Mouse (Mus musculus) neural tube, embryonic 11.5 days (tissue): ENCODE results near the gene Gm15517. TPM values are rescaled to one million over a fixed set of nuclear protein-coding genes. Genes with fewer than 3 reads are reported as not detected.
"Not testable (repeated sequence)": the region's sequence is repeated elsewhere in the genome, so short reads cannot be mapped to it uniquely, and the experiment has no call there.

Source experiments
- ATAC-seq: fragments of 200-750 bp; cut with Nextera tagmentation; 2 replicates; pipeline ENCODE4 v1.8.0; 2017; ENCODE audit warnings: moderate number of reproducible peaks, mild to moderate bottlenecking, moderate TSS enrichment, moderate library complexity; ENCODE audit not compliant: insufficient read depth, low FRiP score, low TSS enrichment
- DNase-seq: peaks from one replicate; pipeline ENCODE4 v3.0.0-alpha.2; 2015; ENCODE audit warnings: low spot score
- H3K27ac ChIP-seq: fragments of 300-500 bp; sonication (generic); 2 replicates; pipeline ENCODE4 v1.5.1; 2014; ENCODE audit warnings: low read depth, mild to moderate bottlenecking, low read length
- H3K27me3 ChIP-seq: fragments of 300-500 bp; sonication (generic); 2 replicates; pipeline ENCODE4 v1.6.1; 2014; ENCODE audit warnings: mild to moderate bottlenecking, low read length, mixed read lengths; ENCODE audit not compliant: control insufficient read depth, insufficient read depth
- H3K36me3 ChIP-seq: fragments of 300-500 bp; sonication (generic); 2 replicates; pipeline ENCODE4 v1.6.1; 2014; ENCODE audit warnings: mild to moderate bottlenecking, low read length, moderate library complexity, mixed read lengths; ENCODE audit not compliant: control insufficient read depth, insufficient read depth
- H3K4me1 ChIP-seq: fragments of 300-500 bp; sonication (generic); 2 replicates; pipeline ENCODE4 v1.6.1; 2014; ENCODE audit warnings: low read length, mixed read lengths; ENCODE audit not compliant: control insufficient read depth, insufficient read depth
- H3K4me2 ChIP-seq: fragments of 300-500 bp; sonication (generic); 2 replicates; pipeline ENCODE4 v1.6.1; 2014; ENCODE audit warnings: low read depth, mild to moderate bottlenecking, moderate library complexity
- H3K4me3 ChIP-seq: fragments of 300-500 bp; sonication (generic); 2 replicates; pipeline ENCODE4 v1.5.1; 2014; ENCODE audit warnings: low read depth, low read length
- H3K9ac ChIP-seq: fragments of 300-500 bp; sonication (generic); 2 replicates; pipeline ENCODE4 v1.6.1; 2014; ENCODE audit warnings: mild to moderate bottlenecking, low read length
- H3K9me3 ChIP-seq: fragments of 300-500 bp; sonication (generic); 2 replicates; pipeline ENCODE4 v1.6.1; 2016; ENCODE audit warnings: low read length; ENCODE audit not compliant: control insufficient read depth
- WGBS: fragments of 180-500 bp; shearing (Covaris S2); extraction: QIAGEN DNeasy Blood & Tissue Kit; methylation state at CpG from one replicate; pipeline ENCODE4 v1.1.7; 2014; 5-methylcytosine and 5-hydroxymethylcytosine counted together
- polyA plus RNA-seq: library from polyadenylated mRNA; unstranded; fragments of >200 nt; fragmentation: Nextera tagmentation; extraction: Ambion mirVana; gene quantifications from 2 replicates; pipeline ENCODE4 v1.2.1, GENCODE M21; 2014

Gm15517 gene
- polyA plus RNA-seq, 1 experiment from 2014 or later: not detected

DNA sequence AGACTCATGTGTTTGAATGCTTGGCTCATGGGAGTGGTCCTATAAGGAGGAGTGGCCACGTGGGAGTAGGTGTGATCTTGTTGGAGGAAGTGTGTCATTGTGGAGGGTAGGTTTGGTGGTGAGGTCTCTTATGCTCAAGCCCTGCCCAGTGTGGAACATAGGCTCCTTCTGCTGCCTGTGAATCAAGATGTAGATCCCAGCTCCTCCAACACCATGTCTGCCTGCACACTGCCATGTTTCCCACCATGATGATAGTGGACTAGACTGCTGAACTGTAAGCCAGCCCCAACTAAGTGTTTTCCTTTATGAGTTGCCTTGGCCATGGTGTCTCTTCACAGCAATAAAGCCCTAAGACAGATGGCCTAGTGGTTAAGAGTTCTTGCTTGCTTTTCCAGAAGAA lies 17.2 kb upstream of the Gm15517 start:
- H3K4me1 ChIP-seq: peaks cover 10% of the 10 kb centered on the region
- 53% methylated on average over 1 of the region's 1 CpGs for WGBS
- H3K9ac ChIP-seq: no peak overlapping the region
- no peak overlapping the region for H3K4me3 ChIP-seq
- no peak overlapping the region for H3K4me2 ChIP-seq
- DNase-seq (no peak), ATAC-seq (no peak)
- H3K36me3 ChIP-seq: peaks cover 2% of the 10 kb centered on the region
- no peaks in the 10 kb centered on the region for H3K27me3 ChIP-seq
- H3K27ac ChIP-seq: no peak overlapping the region
- H3K9me3 ChIP-seq: no peaks in the 10 kb centered on the region

DNA sequence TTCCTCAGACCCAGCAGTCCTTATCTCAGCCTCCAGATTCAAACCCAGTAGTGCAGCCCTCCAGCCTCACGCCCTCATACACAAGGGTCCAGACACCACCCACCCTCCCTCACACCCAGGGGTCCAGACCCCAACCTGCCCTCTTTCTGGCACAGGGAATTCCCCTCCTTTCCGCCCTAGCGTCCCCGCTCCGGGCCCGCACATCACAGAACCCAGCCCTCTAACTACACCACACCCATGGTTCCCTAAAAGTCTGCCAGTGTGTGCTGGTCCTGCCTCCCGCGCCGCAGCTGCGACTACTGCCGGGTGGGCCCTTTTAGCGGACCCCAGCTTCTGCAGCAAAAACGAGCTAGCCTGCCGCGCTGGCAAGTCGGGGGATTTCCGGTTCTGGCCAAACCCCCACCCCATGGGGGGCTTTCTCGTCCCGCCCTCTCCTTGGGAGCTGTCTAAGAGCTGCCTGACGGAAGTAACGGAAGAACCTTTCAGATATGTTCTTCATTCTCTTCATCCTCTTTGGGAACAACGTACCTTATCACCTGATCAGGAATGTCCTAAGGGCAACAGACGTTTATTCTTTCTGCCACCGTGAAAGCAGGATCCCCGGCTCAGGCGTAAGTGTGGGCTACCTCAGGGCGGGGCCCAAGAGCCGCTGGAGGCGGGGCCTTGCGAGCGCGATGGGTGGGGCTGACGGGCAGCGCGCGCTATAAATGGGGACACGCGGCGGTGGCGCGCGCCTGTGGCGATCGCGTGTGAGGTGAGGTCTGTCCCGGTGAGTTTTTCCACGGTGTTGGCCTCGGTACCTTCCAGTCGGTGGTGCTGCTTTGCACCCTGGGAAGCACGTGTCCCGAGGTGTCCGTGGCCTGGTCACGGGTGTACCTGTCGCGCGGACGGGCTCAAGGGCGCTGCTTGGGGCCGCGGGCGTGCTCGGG lies 14.9 kb upstream of the Gm15517 start, which contains the start of the genes 1700028J19Rik and 2410002F23Rik:
TSS of gene 1700028J19Rik (minus strand) at position 641 of the 929 bp plus-strand sequence.
TSS of gene 2410002F23Rik (plus strand) at position 668 of the 929 bp plus-strand sequence.
- peak within 1 kb of the TSS; percentile 84 for H3K27ac ChIP-seq
- peak; percentile 81 for ATAC-seq
- H3K4me1 ChIP-seq: peaks cover 10% of the 10 kb centered on the region
- H3K36me3 ChIP-seq: peaks cover 16% of the 10 kb centered on the region
- peak; percentile 93 for DNase-seq
- peak within 1 kb of the TSS; percentile 94 for H3K9ac ChIP-seq
- peak within 1 kb of the TSS; percentile 75 for H3K4me2 ChIP-seq
- no peaks in the 10 kb centered on the region for H3K27me3 ChIP-seq
- no peaks in the 10 kb centered on the region for H3K9me3 ChIP-seq
- WGBS: under 1% methylated on average over 62 of the region's 62 CpGs
- H3K4me3 ChIP-seq: peak within 1 kb of the TSS; percentile 90

DNA sequence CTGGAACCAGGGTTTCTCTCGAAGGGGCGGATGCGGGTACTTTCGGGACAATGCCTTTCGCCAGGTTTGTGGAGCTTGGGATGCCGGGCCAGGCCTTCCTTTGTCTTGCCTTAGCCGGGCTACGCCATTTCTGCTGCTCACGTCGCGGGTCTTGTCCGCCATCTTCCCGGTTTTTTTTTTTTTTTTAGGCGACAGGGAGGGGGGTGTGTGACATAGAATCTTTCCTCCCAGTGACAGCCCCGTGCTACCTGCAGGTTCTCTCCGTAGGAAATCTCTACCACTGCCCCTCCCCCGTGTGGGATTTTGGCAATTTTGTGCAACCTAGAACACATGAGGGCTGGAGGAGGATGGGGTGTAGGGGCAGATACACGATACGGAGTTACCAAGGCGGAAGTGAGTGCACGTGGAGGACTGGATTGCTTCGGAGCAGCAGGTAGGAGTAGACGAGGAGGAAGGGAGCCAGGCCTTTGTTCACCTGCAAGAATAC lies 14.2 kb upstream of the Gm15517 start:
- H3K27me3 ChIP-seq: no peaks in the 10 kb centered on the region
- under 1% methylated on average over 23 of the region's 23 CpGs for WGBS
- H3K4me2 ChIP-seq: peak overlapping the region; percentile 75
- peaks cover 16% of the 10 kb centered on the region for H3K36me3 ChIP-seq
- peak overlapping the region; percentile 90 for H3K4me3 ChIP-seq
- peaks cover 10% of the 10 kb centered on the region for H3K4me1 ChIP-seq
- peak overlapping the region; percentile 94 for H3K9ac ChIP-seq
- no peaks in the 10 kb centered on the region for H3K9me3 ChIP-seq
- peak; percentile 70 for DNase-seq
- ATAC-seq: peak; percentile 50
- H3K27ac ChIP-seq: peak overlapping the region; percentile 84

DNA sequence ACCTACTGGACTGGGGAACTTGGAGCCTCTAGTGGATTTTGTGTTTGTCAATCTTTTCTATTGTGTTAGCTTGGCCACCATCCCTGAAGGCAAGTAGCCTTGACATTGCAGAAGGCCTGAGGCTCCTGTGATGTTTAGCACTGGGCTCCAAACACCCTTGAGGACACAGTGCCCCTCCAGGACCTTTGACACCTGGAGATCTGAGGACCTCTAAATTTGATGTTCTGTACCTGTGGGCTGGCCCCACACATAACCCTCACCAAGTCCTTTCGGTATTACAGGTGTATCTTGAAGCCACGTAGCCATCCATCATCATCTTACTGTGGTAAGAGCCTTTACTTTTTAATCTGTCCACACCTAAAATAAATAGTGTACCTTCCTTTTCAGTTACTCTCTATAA lies 13.3 kb upstream of the Gm15517 start:
- 94% methylated on average over 2 of the region's 2 CpGs for WGBS
- Histone ChIP-seq H3K36me3 (peaks cover 23% of the 10 kb centered on the region), H3K4me3 (peak overlapping the region; percentile 90), H3K27me3 (no peaks in the 10 kb centered on the region), H3K9ac (no peak overlapping the region; the same call in 1 of the 2 replicates), H3K27ac (no peak overlapping the region), H3K4me1 (peaks cover 10% of the 10 kb centered on the region), H3K4me2 (peak overlapping the region; percentile 75), H3K9me3 (no peaks in the 10 kb centered on the region)
- DNase-seq (no peak), ATAC-seq (no peak)

DNA sequence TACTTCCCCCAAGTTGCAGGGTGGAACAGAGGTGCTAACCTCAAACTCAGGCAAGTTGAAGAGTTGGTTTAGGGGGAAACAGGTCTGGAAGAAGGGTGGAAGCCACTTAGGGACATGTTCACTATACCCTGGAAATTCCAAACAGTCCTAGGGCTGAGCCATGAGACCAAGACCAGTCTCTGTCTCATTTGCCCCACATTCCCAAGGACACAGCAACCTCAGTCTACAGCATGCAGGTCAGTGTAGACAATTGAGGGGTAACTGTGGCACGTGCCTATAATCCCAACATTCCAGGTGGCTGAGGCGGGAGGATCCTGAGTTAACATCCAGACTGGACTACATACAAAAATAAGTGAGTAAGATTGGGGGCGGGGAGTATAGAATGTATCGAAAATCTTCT lies 12.0 kb upstream of the Gm15517 start:
- Histone ChIP-seq H3K27ac (no peak overlapping the region), H3K4me1 (peaks cover 10% of the 10 kb centered on the region), H3K9ac (no peak overlapping the region), H3K4me3 (no peak overlapping the region), H3K4me2 (no peak overlapping the region), H3K9me3 (no peaks in the 10 kb centered on the region), H3K27me3 (no peaks in the 10 kb centered on the region), H3K36me3 (peaks cover 24% of the 10 kb centered on the region)
- DNase-seq (no peak), ATAC-seq (no peak)
- WGBS: 94% methylated on average over 4 of the region's 4 CpGs

DNA sequence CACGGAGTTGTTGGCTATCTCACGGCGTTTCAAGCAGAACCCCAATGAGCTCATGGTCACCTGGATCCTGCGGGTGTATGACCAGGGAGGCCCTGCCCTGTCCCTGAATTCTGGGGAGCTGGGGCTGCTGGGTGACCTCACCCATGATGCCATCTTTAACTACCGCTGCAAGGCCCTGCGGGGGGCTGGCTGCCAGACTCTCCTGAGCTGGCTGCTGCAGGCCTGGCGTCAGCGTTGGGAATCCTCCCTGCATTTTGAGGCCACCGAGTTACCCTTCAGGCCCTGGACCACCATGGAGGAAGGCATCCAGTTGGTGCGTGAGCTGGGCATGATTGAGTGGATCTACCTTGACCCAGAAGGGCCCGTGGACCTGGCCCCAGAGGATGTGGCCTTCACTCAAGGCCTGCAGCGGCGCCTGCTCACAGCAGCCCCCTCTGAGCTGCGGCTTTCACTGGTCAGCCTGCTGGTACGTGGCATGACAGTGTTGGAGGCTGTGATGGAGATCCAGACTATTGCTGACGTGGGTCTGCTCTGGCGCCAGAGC lies 10.4 kb upstream of the Gm15517 start:
- not testable (repeated sequence) for ATAC-seq, H3K4me3 ChIP-seq, H3K27me3 ChIP-seq, H3K9ac ChIP-seq, DNase-seq, H3K4me1 ChIP-seq, H3K4me2 ChIP-seq, H3K27ac ChIP-seq, H3K9me3 ChIP-seq
- WGBS: 88% methylated on average over 17 of the region's 17 CpGs
- H3K36me3 ChIP-seq: peaks cover 24% of the 10 kb centered on the region

DNA sequence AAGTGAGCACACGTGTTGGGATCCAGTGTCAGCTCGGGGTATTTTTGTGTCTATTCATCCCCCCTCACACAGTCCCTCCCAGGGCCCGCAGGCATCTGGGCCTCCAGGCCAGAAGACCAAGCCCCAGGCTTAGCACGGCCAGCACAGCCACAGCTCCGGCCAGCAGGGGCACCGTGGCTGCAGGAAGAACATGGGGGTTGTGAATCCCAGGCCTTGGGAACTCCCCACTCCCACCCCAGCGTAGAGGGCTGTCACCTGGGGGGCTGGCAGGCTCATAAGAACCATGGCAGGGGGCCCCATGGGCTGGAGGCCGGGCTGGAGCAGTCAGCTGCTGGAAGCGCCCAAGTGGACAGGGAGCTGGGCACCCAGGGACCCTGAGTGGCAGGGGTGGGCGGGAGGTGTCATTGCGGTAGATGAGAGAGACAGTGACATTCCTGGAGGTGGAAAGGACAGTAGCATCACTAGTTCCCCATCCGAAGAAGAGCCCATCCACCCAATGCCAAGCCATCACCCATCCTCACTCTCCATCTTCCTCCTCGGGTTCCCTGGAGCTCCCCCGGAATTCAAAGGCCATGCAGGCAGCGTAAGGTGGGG lies 8.1 kb upstream of the Gm15517 start:
- DNase-seq: no peak
- Histone ChIP-seq H3K36me3 (peaks cover 22% of the 10 kb centered on the region), H3K4me2 (no peak overlapping the region), H3K27me3 (no peaks in the 10 kb centered on the region), H3K4me3 (no peak overlapping the region), H3K27ac (no peak overlapping the region), H3K9me3 (no peaks in the 10 kb centered on the region), H3K4me1 (peaks cover 1% of the 10 kb centered on the region), H3K9ac (no peak overlapping the region)
- WGBS: 78% methylated on average over 15 of the region's 15 CpGs
- no peak for ATAC-seq

DNA sequence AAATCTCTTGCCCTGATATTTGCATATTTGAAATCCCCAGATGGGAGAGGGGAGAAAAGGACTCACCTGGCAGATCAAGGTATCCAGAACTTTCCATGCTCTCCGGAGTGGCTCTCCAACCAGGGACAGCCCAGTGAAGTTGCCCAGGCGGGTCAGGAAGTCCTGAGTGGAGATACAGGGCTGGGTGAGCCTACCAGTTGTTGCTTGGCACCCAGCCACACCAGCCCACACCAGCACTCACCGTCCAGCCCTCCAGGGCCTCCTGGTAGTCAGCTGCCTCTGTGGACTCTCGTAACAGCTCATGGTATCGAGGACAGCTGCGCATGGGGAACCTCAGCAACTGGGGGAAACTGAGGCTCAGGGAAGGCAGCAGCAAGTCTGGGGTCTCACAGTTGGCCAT lies 6.3 kb upstream of the Gm15517 start:
- Histone ChIP-seq H3K27ac (no peak overlapping the region), H3K9me3 (no peaks in the 10 kb centered on the region), H3K4me2 (no peak overlapping the region), H3K27me3 (no peaks in the 10 kb centered on the region), H3K4me1 (no peaks in the 10 kb centered on the region), H3K4me3 (no peak overlapping the region), H3K36me3 (peaks cover 17% of the 10 kb centered on the region), H3K9ac (no peak overlapping the region)
- ATAC-seq: no peak
- DNase-seq: no peak
- 94% methylated on average over 6 of the region's 6 CpGs for WGBS
